Mouse (Mus musculus) midbrain, embryonic 11.5 days (tissue): ENCODE measurements around the gene Zfp523. TPM values are rescaled to one million over a fixed set of nuclear protein-coding genes. Genes with fewer than 3 reads are reported as not detected.

Experiments
- ATAC-seq: fragments of 200-750 bp; cut with Nextera tagmentation; 2 replicates; pipeline ENCODE4 v1.8.0; 2017; ENCODE audit warnings: moderate TSS enrichment, moderate library complexity; ENCODE audit not compliant: low FRiP score
- DNase-seq: peaks from one replicate; pipeline ENCODE4 v3.0.0; 2015; ENCODE audit warnings: low spot score; ENCODE audit errors: missing footprints
- H3K27ac ChIP-seq: fragments of 300-500 bp; sonication (generic); 2 replicates; pipeline ENCODE4 v1.5.1; 2014; ENCODE audit warnings: low read depth, low read length
- H3K27me3 ChIP-seq: fragments of 300-500 bp; sonication (generic); 2 replicates; pipeline ENCODE4 v1.6.1; 2014; ENCODE audit warnings: mild to moderate bottlenecking, low read length, moderate library complexity, mixed read lengths; ENCODE audit not compliant: control insufficient read depth, insufficient read depth
- H3K36me3 ChIP-seq: fragments of 300-500 bp; sonication (generic); 2 replicates; pipeline ENCODE4 v1.6.1; 2014; ENCODE audit warnings: mild to moderate bottlenecking, low read length, moderate library complexity, mixed read lengths; ENCODE audit not compliant: control insufficient read depth, insufficient read depth
- H3K4me1 ChIP-seq: fragments of 300-500 bp; sonication (generic); 2 replicates; pipeline ENCODE4 v1.6.1; 2014; ENCODE audit warnings: low read length; ENCODE audit not compliant: control insufficient read depth, insufficient read depth
- H3K4me2 ChIP-seq: fragments of 300-500 bp; sonication (generic); 2 replicates; pipeline ENCODE4 v1.6.1; 2014; ENCODE audit warnings: mild to moderate bottlenecking, moderate library complexity
- H3K4me3 ChIP-seq: fragments of 300-500 bp; sonication (generic); 2 replicates; pipeline ENCODE4 v1.5.1; 2014; ENCODE audit warnings: low read depth, low read length
- H3K9ac ChIP-seq: fragments of 300-500 bp; sonication (generic); 2 replicates; pipeline ENCODE4 v1.6.1; 2014; ENCODE audit warnings: low read length
- H3K9me3 ChIP-seq: fragments of 300-500 bp; sonication (generic); 2 replicates; pipeline ENCODE4 v1.6.1; 2016; ENCODE audit warnings: low read length; ENCODE audit not compliant: control insufficient read depth
- WGBS: fragments of 180-500 bp; shearing (Covaris S2); extraction: QIAGEN DNeasy Blood & Tissue Kit; methylation state at CpG from one replicate; pipeline ENCODE4 v1.1.7; 2014; 5-methylcytosine and 5-hydroxymethylcytosine counted together
- polyA plus RNA-seq: library from polyadenylated mRNA; unstranded; fragments of >200 nt; fragmentation: Nextera tagmentation; extraction: Ambion mirVana; gene quantifications from 2 replicates; pipeline ENCODE4 v1.2.1, GENCODE M21; 2014

Gene Zfp523
- polyA plus RNA-seq, 1 experiment from 2014 or later: 30.2 TPM

DNA sequence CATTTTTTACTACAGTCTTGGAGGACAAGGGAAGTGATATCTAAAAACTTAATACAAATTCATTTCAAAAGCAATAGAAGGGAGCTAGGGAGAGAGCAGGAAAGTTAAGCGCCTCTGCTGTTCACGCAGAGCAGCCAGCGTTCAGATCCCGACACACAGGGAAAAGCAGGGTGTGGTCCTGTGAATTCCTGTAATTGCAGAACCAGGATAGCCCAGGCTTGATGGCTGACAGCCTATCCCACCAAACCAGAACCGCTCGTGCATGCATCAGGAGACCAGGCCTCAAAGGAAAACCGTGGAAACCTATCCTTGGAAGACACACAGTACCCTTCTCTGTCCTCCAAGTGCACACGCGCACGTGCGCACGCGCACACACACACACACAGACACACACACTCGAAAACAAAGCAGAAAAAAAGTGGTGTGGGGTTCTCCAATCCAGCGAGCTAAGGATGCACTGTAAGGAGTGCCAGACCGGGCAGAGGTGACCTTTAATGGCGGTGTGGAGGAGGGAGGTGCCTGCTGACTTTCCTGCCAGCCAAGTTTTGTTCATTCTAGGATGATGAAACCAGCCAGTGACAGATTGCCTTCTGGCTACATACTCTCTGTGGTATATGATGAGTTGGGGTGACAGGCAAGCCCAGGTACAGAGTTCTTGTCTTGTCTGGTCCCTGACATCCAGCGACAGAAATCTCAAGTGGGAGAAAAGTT lies 54.3 kb downstream of the Zfp523 start:
- ATAC-seq: no peak
- DNase-seq: no peak
- H3K4me1 ChIP-seq: no peaks in the 10 kb centered on the region; the same call in none of the 2 replicates

DNA sequence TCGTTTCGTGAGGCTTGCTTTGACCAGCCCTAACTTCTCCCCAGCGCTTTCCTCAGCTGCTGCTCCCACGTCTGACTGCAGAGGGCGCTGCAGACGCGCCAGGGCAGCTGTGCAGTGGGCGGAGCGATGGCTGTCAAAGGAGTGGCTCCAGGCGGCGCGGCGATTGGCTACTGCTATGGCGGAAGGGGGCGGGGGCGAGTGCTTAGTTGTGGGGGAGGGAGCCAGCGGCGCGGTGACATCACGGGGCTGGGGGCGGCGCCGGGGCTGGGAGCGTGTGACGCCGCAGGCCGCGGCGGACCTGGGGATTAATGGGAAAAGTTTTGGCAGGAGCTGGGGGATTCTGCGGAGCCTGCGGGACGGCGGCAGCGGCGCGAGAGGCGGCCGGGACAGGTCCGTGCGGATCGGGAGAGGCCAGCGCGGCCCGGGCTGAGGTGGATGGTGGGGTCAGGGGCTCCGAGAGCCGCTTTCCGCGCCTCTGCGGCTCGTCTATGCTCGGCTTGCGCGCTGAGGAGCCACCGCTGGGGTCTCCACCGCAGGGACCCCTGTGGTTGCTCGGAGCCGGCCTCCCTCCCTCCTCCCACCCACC lies 55.6 kb downstream of the Zfp523 start, which contains the start of gene Ppard:
Gene Ppard (plus strand): TSS at position 226 of the 586 bp plus-strand sequence.
- no peak within 1 kb of the TSS; the same call in 1 of the 2 replicates for H3K27ac ChIP-seq
- no peaks in the 10 kb centered on the region for H3K36me3 ChIP-seq
- ATAC-seq (peak; percentile 95), DNase-seq (peak; percentile 100)
- WGBS: 2% methylated on average over 48 of the region's 57 CpGs
- H3K4me2 ChIP-seq: peak within 1 kb of the TSS; percentile 82
- H3K4me3 ChIP-seq: peak within 1 kb of the TSS; percentile 74
- no peaks in the 10 kb centered on the region for H3K9me3 ChIP-seq
- H3K4me1 ChIP-seq: no peaks in the 10 kb centered on the region; the same call in 1 of the 2 replicates
- no peaks in the 10 kb centered on the region for H3K27me3 ChIP-seq
- H3K9ac ChIP-seq: peak within 1 kb of the TSS; percentile 79

More for the DNA sequence above, 54.3 kb downstream of the Zfp523 start:
- Histone ChIP-seq H3K9ac (no peak overlapping the region), H3K27ac (no peak overlapping the region), H3K4me2 (no peak overlapping the region), H3K27me3 (no peaks in the 10 kb centered on the region), H3K36me3 (no peaks in the 10 kb centered on the region), H3K4me3 (no peak overlapping the region), H3K9me3 (no peaks in the 10 kb centered on the region)
- 87% methylated on average over 18 of the region's 18 CpGs for WGBS

- Histone ChIP-seq H3K27ac (no peak overlapping the region), H3K4me2 (peak overlapping the region; percentile 82), H3K9ac (peak overlapping the region; percentile 79), H3K4me1 (no peaks in the 10 kb centered on the region; the same call in 1 of the 2 replicates), H3K36me3 (no peaks in the 10 kb centered on the region), H3K27me3 (no peaks in the 10 kb centered on the region), H3K9me3 (no peaks in the 10 kb centered on the region), H3K4me3 (peak overlapping the region; percentile 74)
- ATAC-seq (no peak), DNase-seq (peak; percentile 93)
- 6% methylated on average over 17 of the region's 17 CpGs for WGBS
Measured at GRCm38 (mm10) chr17:28233091-28233731, 56.3 kb downstream of the Zfp523 start.

- Histone ChIP-seq H3K4me2 (no peak overlapping the region), H3K9ac (no peak overlapping the region), H3K4me3 (no peak overlapping the region), H3K4me1 (no peaks in the 10 kb centered on the region; the same call in 1 of the 2 replicates), H3K36me3 (no peaks in the 10 kb centered on the region), H3K9me3 (no peaks in the 10 kb centered on the region), H3K27ac (no peak overlapping the region), H3K27me3 (no peaks in the 10 kb centered on the region)
- no peak for DNase-seq
- no peak for ATAC-seq
- WGBS: 82% methylated on average over 5 of the region's 5 CpGs
Measured at GRCm38 (mm10) chr17:28234641-28235040, 57.7 kb downstream of the Zfp523 start.

- Histone ChIP-seq H3K4me2 (no peak overlapping the region), H3K9me3 (no peaks in the 10 kb centered on the region), H3K27ac (no peak overlapping the region), H3K36me3 (no peaks in the 10 kb centered on the region), H3K4me1 (no peaks in the 10 kb centered on the region; the same call in 1 of the 2 replicates), H3K9ac (no peak overlapping the region), H3K27me3 (no peaks in the 10 kb centered on the region), H3K4me3 (no peak overlapping the region)
- 86% methylated on average over 7 of the region's 7 CpGs for WGBS
- no peak for ATAC-seq
- no peak for DNase-seq
Measured at GRCm38 (mm10) chr17:28235982-28236635, 59.2 kb downstream of the Zfp523 start.

DNA sequence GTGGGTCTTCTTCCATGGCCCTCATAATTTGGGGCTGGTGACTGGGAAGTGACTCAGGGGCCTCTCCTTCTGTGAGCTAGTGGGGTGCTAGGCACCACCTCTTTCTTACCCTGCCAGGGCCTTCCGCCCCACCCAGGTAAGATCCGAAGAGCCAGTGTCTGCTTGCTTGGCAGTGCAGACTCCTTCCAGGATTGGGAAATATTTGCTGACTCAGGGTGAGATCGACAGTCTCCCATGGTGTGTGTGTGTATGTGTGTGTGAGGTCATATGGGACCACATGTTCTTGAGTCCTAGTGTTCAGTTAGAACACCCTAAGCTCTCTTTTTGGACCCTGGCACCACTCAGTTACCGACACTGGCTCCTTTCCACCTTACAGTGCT lies 59.7 kb downstream of the Zfp523 start:
- ATAC-seq: no peak
- 86% methylated on average over 4 of the region's 4 CpGs for WGBS
- no peaks in the 10 kb centered on the region; the same call in 1 of the 2 replicates for H3K4me1 ChIP-seq

DNA sequence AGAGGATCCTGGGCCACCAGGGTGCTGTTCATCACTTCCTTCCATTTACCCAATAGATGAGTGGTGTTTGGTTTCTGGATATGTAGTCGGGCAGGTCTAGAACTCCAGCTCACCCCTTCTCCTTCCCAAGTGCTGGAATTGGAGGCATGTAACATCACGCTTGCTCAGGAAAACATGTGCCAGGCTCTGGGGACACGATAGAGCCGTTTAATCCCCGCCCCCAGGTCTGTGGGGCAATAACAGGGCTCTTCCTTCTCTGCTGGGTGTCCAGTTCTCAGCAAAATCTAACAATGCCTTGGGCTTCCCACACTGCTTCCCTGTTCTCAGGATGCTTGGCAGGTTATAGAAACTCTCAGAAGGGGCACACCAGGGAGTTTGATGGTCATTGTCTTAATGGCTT lies 60.4 kb downstream of the Zfp523 start:
- DNase-seq: no peak
- Histone ChIP-seq H3K27me3 (no peaks in the 10 kb centered on the region), H3K4me3 (no peak overlapping the region), H3K27ac (no peak overlapping the region), H3K4me2 (no peak overlapping the region), H3K36me3 (no peaks in the 10 kb centered on the region), H3K9ac (no peak overlapping the region), H3K9me3 (no peaks in the 10 kb centered on the region), H3K4me1 (no peaks in the 10 kb centered on the region; the same call in 1 of the 2 replicates)
- 63% methylated on average over 5 of the region's 5 CpGs for WGBS
- no peak for ATAC-seq

More for the DNA sequence above, 59.7 kb downstream of the Zfp523 start:
- H3K9me3 ChIP-seq: no peaks in the 10 kb centered on the region
- no peak overlapping the region for H3K4me3 ChIP-seq
- H3K9ac ChIP-seq: no peak overlapping the region
- no peak overlapping the region for H3K4me2 ChIP-seq
- H3K27me3 ChIP-seq: no peaks in the 10 kb centered on the region
- H3K36me3 ChIP-seq: no peaks in the 10 kb centered on the region
- no peak overlapping the region for H3K27ac ChIP-seq
- DNase-seq: no peak

GRCm38 (mm10) chr17:28237874-28238273 lies 60.9 kb downstream of the Zfp523 start:
- Histone ChIP-seq H3K27me3 (no peaks in the 10 kb centered on the region), H3K4me1 (no peaks in the 10 kb centered on the region; the same call in 1 of the 2 replicates), H3K9me3 (no peaks in the 10 kb centered on the region), H3K4me2 (no peak overlapping the region), H3K27ac (no peak overlapping the region), H3K9ac (no peak overlapping the region), H3K36me3 (no peaks in the 10 kb centered on the region), H3K4me3 (no peak overlapping the region)
- ATAC-seq (no peak), DNase-seq (no peak)
- 76% methylated on average over 6 of the region's 6 CpGs for WGBS
